Mouse (Mus musculus) spleen, adult 2 months (tissue): ENCODE measurements around the gene Rpsa.

ENCODE experiments used
- CTCF ChIP-seq: fragments of 200-500 bp; IDR thresholded peaks from 2 replicates; pipeline ENCODE4 v1.5.1; 2011; ENCODE audit warnings: mild to moderate bottlenecking, inconsistent platforms; ENCODE audit not compliant: insufficient read depth, insufficient read length, insufficient replicate concordance; ENCODE audit errors: extremely low read depth
- POLR2A ChIP-seq: fragments of 200-500 bp; IDR thresholded peaks from 2 replicates; pipeline ENCODE4 v1.6.1; 2011; ENCODE audit warnings: low read depth, low read length, inconsistent platforms

GRCm38 (mm10) chr9:120163862-120164261, 36.4 kb downstream of the Rpsa start:
- TF ChIP-seq CTCF, result no peak
- no peak for TF ChIP-seq POLR2A
